Mouse (Mus musculus): ENCODE data around the gene 9130023H24Rik.

Gene 9130023H24Rik

DNA sequence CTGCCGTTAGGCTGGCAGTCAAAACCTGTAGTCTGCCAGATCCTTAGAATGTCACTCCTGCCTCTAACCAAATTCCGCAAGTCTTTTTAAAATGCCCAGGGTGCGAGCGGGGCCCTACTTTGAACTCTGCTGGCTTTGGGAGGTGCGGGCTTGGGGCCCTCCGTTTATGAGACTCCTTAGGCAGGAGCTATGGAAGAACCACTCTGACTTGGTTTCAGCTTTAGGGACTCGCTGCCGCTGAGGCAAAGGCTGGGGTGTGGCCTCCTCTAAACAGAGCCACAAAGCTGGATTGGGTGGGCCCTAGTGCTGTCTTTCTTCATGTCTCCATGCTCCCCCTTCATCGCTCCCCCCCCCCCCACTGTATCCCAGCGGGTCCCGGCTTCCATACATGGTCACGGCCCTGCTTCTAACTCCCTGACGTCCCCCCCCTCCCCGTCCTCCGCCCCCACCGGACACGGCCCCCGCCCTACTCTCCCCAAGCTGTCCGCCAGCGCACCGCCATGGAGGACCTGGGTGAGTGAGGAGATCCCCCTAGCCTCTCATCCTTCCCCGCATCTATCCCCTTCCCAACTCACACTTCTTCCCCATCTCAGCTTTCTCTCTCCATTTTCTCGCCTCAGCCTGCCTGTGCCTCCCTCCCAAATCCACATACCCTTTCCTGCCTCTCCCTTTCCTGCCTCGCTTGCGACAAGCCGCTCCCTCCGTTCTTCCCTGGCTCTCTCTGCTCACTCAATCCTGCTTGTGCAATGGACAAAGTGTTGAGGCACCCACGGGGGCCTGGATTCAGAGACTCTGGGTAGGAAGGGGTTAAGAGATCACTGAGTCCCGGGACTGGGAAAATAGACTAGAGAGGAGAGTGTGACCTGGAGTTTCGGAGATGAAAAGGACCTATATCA, 8.9 kb upstream of the 9130023H24Rik start, which contains the start of gene Tgfb1i1:
Gene Tgfb1i1 (plus strand): TSS at position 317 of the 896 bp plus-strand sequence.
- DNase-seq (ENCODE audit: low spot score in 2 of 2), result no peak

DNA sequence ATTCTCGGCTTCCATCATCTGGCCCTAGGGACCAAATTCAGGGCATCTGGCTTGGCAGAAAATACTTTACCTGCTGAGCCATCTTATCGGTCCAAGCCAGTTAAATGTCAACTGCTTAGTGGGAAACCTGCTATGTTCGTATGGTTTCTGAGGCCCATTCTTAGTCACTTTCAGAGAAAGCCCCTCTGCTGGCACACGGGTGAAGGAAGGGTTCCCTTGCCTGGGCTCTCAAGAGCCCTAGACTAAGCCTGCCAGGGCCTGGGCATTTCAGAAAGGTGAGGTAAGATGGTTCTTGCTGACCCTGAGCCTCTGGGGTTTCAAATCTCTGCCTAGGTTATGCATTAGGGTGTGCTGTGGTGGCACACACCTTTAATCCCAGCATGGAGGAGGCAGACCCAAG, 7.7 kb upstream of the 9130023H24Rik start:
- no peak for DNase-seq (ENCODE audit: low spot score in 2 of 2)

DNA sequence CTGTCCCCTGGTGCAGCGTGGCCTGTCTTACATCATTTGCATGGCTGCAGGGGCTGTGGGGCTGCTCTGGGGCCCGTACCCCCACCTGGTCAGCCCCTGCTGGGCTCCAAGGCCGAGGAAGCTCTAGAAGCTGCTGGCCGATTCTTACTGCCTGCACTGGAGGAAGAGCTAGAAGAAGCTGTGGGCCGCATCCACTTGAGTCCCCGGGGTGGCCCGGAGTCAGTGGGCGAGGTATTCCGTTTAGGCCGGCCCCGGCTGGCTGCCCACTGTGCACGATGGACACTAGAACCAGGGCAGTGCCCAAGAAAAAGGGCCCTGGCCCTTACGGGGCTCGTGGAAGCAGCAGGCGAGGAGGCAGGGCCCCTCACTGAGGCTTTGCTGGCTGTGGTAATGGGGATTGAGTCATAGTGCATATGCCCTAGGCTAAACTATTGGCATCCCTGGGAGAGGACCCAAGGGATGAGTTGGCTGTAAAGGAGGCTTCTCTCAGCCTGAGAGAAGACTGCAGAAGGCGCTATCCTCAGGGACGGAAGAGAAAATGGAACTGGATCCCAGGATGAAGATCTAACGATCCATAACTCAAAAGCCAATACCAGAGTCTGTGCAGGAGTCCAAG, 6.7 kb upstream of the 9130023H24Rik start:
- DNase-seq (ENCODE audit: low spot score in 2 of 2), result no peak

DNA sequence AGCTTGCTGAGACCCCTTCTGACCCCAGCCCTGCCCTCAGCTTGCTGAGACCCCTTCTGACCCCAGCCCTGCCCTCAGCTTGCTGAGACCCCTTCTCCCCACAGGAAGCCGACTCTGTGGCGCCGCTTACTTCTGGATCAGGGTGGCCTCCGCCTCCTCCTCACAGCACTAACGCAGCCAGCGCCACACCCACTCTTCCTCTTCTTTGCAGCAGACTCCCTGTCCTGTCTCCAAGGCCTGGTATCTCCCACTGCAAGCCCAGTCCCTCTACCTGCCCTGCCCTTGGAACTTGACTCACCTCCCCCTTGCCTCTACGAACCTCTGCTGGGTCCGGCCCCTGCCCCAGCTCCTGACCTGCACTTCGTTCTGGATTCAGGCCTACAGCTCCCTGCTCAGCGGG, 6.1 kb upstream of the 9130023H24Rik start:
- no peak for DNase-seq (ENCODE audit: low spot score in 2 of 2)

DNA sequence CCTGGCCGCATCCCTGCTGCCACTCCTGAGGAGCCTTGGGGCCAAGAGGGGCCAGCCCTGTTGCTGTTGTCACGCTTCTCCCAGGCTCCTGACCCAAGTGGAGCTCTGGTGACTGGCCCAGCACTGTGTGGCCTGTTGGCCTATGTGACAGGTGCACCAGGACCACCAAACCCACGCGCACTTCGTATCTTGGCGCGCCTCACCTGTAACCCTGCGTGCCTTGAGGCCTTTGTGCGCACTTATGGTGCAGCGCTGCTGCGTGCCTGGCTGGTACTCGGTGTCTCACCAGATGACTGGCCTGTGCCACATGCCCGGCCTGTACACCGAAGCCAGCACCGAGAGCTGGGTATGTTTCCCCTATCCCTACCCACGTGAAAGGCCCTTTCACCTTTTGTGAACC, 4.5 kb upstream of the 9130023H24Rik start:
- DNase-seq (ENCODE audit: low spot score in 2 of 2), result no peak

DNA sequence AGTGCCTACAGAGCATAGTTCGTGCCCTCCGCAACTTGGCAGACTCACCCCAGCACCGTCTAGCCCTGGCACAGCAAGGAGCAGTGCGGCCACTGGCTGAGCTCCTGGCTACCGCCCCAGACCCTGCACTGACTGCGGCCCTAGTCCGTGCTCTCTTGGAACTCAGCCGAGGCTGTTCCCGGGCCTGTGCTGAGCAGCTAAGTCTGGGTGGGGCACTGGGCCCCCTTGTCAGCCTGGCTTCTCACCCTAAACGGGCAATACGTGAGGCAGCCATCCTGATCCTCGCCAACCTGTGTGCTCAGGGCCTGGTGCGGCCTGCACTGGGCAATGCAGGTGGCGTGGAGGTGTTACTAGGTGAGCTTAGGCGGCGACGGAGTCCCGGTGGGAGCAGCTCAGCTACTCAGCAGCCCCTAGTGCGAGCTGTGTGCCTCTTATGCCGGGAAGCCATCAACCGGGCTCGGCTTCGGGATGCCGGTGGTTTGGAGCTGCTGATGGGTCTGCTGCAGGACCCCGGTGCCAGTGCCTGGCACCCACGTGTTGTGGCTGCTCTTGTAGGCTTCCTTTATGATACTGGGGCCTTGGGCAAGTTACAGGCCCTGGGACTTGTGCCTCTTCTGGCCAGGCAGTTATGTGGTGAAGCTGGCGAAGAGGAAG, 2.4 kb upstream of the 9130023H24Rik start:
- no peak for DNase-seq (ENCODE audit: low spot score in 2 of 2)

DNA sequence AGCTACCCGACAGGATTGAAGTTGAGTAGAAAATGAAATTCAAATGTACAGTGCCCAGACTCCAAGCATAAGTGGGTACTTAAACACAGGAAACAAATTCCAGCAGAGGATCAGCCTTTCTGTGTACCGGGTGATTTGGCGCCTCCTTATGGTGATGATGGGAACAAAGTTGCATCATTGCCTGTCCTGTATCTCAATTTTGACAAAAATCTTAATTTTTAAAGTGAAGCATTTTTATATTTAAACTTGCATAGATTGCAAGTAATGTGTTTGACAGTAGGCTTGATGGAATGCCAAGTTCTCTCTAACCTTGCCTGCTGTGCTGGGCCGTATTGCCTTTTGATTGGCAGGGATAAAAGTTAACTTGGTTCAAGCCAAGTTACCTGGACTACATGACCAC, 1.2 kb upstream of the 9130023H24Rik start:
- peak; percentile 16 to 57 for DNase-seq (ENCODE audit: low spot score in 2 of 2)

DNA sequence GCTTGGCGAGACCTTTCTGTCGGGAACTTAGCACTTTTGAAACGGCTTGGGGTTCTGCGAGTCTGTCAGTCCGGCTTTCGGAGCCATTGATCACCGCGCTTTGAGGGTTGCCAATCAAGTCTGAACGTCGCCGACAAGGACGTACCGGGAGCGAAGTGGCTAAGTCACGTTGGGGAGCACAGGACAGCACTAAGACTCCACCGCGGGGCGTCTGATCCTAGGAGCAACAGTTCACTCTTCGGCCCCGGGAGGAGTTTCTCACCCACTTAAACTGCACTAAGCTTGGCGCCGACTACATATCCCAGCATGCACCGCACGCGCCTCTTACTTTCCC, 271 bp downstream of the 9130023H24Rik start:
- DNase-seq (ENCODE audit: low spot score in 2 of 2), result no peak

DNA sequence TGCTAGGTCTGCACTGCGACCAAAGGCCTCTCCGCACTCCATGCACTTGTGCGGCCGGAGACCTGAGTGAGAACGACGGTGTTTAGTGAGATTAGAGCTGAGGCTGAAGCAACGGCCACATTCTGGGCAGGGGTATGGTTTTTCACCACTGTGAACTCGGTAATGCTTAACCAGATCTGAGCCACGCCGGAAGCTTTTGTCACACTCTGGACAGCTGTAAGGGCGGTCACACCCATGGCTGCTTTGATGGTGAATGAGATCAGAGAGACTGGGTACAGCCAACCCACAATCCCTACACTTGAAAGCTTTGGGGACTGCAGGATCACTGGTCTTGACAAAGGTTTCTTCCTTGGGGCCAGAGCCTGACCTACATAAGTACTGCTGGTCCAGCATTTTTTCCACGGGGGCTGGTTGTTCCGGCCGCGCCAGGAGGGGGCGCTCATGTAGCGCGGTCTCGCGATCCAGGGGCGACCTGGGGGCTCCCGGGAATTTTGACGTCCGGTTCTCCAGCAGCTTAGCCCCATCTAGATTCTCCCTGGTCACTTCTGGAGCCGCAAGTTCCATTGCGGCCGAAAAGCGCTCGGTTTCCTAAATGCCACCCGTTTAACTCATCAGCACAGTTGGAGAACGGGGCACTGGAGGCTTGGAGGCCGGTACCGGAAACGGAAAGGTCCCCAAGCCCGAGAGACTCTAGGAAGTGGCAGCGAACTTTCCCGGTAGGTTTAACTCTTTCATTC, 807 bp downstream of the 9130023H24Rik start, which contains the start of gene Armc5:
Gene Armc5 (plus strand): TSS at position 487 of the 737 bp plus-strand sequence.
- peak; percentile 68 to 81 for DNase-seq (ENCODE audit: low spot score in 2 of 2)

DNA sequence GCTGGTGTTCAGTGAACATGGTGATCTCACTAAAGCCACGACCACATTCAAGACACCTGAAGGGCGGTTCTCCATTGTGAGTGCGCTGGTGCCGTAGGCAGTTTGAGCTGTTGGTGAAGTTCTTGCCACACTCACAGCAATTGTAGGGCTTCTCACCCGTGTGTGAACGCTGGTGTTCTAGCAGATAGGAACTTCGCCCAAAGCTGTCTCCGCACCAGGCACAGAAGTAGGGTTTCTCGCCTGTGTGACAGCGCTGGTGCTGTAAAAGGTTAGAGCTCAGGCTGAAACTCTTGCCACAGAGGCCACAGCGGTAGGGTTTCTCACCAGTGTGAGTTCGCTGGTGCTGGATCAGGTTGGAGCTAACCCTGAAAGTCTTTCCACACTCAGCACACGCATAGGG, 1.4 kb downstream of the 9130023H24Rik start:
- DNase-seq (ENCODE audit: low spot score in 2 of 2), result no peak

DNA sequence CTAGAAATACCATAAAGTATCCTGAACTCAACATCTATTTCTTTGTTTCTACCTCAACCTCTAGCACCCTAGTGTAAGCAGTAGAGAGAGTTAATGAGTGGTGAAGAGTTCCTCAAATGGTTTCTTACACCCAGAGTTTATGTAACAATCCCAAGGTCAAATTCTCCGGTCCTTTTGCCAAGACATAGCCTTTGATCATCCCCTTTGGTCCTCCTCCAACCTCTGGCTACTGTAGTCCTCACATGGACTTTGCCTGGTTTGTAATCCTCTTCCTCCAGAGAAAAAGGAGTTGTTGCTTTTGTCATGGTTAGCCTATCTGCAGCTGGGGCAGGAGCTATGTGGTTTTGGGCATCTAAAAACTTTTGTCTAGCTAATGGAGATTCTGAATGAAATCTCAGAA, 2.4 kb downstream of the 9130023H24Rik start:
- no peak for DNase-seq (ENCODE audit: low spot score in 2 of 2)

DNA sequence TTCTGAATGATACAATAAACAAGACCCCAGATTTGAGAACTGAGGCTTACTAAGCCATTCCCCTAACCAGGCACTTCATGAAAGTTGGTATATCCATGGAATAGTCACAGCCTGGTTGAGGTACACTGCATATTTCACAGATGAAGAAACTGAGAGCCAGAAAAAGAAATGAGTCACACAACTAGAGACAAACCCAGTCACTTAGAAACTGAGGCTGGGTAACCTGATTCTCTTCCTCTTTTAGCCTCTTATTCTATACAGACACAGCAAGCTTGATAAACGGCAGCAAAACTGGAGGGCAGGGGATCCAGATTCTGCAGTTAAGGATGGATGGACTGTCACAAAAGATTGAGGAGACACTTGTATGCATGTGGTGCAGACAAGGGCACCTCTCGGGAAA, 3.0 kb downstream of the 9130023H24Rik start:
- no peak for DNase-seq (ENCODE audit: low spot score in 2 of 2)

DNA sequence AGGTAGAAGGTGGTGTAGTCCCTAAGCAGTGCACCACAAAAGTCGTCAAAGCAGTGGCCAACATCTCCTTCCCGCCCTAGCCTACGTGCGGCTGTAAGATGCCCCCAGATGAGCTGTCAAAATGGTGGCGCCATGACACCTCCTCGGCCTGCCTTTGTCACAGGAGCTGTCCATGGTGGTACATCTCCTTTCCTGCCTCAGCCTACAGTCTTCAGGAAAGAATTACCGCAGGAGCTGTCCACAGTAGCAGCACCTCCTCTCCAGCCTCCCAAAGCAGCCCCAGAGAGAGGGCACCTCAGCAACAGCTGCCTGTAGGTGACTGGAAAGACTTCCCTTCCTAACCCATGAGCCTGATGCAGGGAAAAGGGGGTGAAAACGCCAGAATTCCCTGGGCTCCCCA, 6.1 kb downstream of the 9130023H24Rik start:
- DNase-seq (ENCODE audit: low spot score in 2 of 2), result no peak

DNA sequence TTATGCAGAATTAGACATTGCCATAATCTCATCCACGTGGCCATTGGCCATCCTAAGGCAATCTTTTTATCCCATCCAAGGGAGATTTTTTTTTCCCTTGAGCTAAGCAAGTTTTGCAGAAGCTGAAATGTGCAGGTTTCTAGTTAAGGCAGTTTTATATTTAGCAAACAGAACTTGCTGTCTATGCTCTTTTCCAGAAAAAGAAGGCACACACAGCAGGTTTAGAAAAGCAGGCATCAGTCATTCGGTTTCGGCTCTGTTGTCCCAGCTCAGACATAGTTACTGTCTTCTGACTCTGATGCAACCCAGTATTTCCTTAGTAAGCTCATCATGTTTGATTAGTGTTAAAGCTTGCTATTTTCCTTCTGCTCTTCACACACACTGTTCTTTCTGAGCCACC, 16.9 kb downstream of the 9130023H24Rik start:
- DNase-seq (ENCODE audit: low spot score in 2 of 2), result no peak

DNA sequence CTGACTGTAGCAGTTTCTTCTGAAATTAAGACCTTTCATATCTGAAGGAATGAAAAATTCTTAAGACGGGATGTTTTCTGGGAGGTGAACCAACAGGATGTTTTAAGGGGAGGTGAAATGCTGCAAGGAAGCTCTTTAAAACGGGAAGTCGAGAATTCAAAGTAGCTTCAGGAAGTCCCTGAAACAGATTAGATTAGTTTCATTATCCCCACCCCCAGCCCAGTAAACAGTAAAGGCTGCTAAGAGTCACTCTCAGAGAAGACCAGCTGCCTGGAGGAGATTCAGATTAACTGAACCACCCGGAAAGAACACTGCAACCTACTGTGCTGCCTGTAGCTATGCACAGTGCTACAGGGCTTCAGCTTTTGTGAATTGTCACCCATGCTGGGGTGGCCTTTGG, 17.9 kb downstream of the 9130023H24Rik start:
- no peak for DNase-seq (ENCODE audit: low spot score in 2 of 2)

DNA sequence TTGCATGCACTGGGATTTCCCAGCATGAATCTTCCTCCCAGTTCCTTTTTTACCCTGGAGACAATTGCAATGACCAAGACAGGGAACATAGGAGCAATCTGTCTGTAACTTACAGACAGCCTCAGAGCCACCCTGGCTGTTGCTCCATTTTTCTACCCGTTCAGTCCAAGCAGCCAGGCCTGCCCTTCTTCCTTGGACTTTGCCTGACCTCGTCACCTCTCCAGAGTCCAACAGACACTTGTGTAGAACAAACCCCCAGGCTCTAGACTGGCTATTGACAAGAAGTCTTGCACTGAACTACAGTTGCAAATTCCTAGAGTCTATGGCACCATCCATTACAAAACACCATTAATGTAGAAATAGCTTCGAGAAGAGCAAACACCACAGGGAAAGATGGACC, 28.0 kb downstream of the 9130023H24Rik start:
- DNase-seq (ENCODE audit: low spot score in 2 of 2), result no peak

DNA sequence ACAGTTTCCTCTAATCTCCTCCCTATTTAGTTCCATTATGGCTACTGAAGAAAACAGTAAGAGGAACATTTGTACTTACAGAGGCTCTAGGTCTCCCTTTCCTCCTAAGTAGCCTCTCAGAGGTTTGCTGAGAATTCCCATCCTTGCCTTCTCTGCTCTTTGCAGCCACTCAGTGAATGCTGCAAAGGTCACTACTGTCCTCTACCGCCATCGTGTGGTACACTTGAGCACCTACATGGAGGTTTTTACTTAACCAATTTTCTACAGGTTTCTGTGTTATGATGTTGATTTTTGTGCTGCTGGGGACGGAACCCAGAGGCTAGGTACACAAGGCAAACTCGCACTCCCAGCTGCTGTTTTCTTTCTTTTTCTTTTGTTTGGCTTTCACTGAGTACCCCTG, 29.6 kb downstream of the 9130023H24Rik start:
- DNase-seq (ENCODE audit: low spot score in 2 of 2), result peak; percentile 36 to 80

DNA sequence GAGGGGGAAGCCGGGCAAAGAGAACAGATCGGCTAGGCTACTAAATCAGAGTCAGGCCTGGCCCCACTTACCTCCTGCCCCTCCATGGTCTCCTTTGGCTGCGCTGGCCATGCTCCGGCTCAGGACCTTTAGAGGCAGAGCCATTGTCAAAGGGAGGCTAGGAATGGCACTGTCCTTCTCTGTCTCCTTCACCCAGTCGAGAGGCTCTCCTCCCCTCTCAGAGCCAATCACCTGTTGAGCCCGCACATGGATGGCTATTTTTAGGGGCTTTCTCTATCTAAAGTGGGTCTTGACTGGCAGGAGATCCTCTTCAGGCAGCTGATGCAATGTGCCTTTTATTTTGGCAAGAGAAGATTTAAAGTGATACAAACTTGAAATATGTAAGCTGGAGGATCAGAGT, 31.7 kb downstream of the 9130023H24Rik start, which contains the start of gene Cox6a2:
Gene Cox6a2 (minus strand): TSS at position 236 of the 400 bp plus-strand sequence.
- DNase-seq (ENCODE audit: low spot score in 2 of 2), result no peak

DNA sequence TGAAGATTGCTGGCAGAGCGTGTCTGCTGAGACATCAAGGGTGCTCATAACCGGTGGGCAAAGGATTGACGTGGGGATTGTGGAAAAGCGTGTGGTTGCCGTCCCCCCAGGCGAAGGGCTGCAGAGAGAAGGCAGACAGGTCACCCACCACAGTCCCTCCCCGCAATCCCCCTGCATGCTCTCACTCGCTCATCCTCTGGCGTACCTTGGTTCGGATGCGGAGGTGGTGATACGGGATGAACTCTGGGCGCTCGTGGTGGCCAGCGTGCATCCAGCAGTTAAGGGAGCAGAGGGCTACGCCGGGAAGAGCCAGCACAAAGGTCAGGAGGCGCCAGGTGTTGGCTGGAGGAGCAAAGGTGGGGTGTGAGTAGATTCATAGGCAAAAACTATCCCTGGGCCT, 32.1 kb downstream of the 9130023H24Rik start:
- DNase-seq (ENCODE audit: low spot score in 2 of 2), result no peak

DNA sequence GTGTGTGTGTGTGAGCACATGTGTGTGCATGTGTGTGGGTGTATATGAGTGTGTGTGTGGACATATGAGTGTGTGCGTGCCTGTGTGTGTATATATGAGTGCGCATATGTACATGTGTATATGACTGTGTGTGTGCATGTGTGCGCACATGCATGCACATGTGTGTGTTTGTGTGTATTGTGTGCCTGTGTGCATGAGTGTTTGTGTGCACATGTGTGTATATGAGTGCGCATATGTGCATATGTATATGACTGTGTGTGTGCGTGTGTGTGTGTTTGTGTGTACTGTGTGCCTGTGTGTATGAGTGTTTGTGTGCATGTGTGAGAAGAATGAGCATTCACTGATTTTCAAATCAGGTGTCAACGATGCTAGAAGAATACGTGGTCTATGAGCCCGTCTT, 33.7 kb downstream of the 9130023H24Rik start:
- no peak for DNase-seq (ENCODE audit: low spot score in 2 of 2)

DNA sequence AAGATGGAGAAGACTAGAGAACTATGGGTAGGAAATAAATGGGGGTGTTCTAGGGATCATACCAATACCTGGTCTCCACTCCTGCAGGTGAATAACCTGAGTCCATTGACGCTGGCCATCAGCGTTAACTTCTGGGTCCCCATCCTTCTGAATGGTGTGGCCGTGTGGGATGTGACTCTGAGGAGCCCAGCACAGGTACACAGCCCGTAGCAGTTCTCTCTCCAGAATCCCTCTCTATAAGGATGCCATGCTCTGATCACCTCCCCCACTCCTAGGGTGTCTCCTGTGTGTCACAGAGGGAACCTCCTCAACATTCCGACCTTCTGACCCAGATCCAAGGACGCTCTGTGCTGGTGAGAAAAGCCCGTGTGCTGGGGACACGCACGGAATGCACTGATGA, 34.8 kb downstream of the 9130023H24Rik start:
- no peak for DNase-seq (ENCODE audit: low spot score in 2 of 2)

DNA sequence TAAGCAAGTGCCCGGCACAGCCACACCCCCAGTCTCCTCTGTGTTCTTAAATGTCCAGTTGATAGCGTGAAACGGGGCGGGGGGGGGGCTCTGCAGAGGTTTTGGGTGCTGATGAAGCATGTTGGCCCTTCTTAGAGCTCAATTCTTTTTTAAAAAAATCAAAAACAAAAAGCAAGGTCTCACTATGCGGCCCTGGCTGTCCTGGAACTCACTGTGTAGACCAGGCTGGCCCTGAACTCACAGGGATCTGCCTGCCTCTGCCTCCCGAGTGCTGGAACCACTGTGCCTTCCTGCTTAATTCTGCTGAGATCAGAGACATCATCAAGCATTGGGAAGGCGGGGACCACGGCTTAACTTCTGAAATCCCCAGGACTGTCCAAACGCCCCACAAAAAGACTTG, 36.2 kb downstream of the 9130023H24Rik start:
- DNase-seq (ENCODE audit: low spot score in 2 of 2), result no peak

Measured in thymus, postnatal 10 days (tissue).